Mouse (Mus musculus) lung, postnatal 0 days (tissue): ENCODE results near the gene Usp24.

Source experiments
- CTCF ChIP-seq: IDR thresholded peaks from 2 replicates; pipeline ENCODE4 v1.5.1; 2016; ENCODE audit warnings: antibody characterized with exemption, mild to moderate bottlenecking
- EP300 ChIP-seq: IDR thresholded peaks from 2 replicates; pipeline ENCODE4 v1.6.1; 2016; ENCODE audit warnings: antibody characterized with exemption, mild to moderate bottlenecking, control low read depth

GRCm38 (mm10) chr4:106409621-106410020 is 93.6 kb downstream of the Usp24 start:
- TF ChIP-seq CTCF = no peak
- no peak for TF ChIP-seq EP300
